Mouse (Mus musculus) forebrain, embryonic 14.5 days (tissue): ENCODE measurements around the gene Lpar3. TPM values are rescaled to one million over a fixed set of nuclear protein-coding genes. Genes with fewer than 3 reads are reported as not detected.

ENCODE experiments used
- ATAC-seq: fragments of 200-750 bp; cut with Nextera tagmentation; 2 replicates; pipeline ENCODE4 v1.8.0; 2017; ENCODE audit warnings: mild to moderate bottlenecking, moderate library complexity
- DNase-seq: peaks from one replicate; pipeline ENCODE4 v3.0.0-alpha.2; 2015; ENCODE audit warnings: low spot score
- H3K27ac ChIP-seq: fragments of 300-500 bp; sonication (generic); 2 replicates; pipeline ENCODE4 v1.5.1; 2014; ENCODE audit warnings: low read depth, mild to moderate bottlenecking, control low read depth, low read length, moderate library complexity
- H3K27me3 ChIP-seq: fragments of 300-500 bp; sonication (generic); replicated peaks from 2 replicates; pipeline ENCODE4 v1.6.1; 2014; ENCODE audit warnings: low read length, control low read depth, mixed read lengths; ENCODE audit not compliant: control insufficient read depth, insufficient read depth
- H3K36me3 ChIP-seq: fragments of 300-500 bp; sonication (generic); 2 replicates; pipeline ENCODE4 v1.6.1; 2014; ENCODE audit warnings: low read length, control low read depth; ENCODE audit not compliant: control insufficient read depth, insufficient read depth
- H3K4me1 ChIP-seq: fragments of 300-500 bp; sonication (generic); 2 replicates; pipeline ENCODE4 v1.6.1; 2014; ENCODE audit warnings: antibody characterized with exemption, low read length, control low read depth; ENCODE audit not compliant: control insufficient read depth, insufficient read depth
- H3K4me2 ChIP-seq: fragments of 300-500 bp; sonication (generic); 2 replicates; pipeline ENCODE4 v1.6.1; 2014; ENCODE audit warnings: mild to moderate bottlenecking, control low read depth, low read length
- H3K4me3 ChIP-seq: fragments of 300-500 bp; sonication (generic); 2 replicates; pipeline ENCODE4 v1.5.1; 2014; ENCODE audit warnings: low read depth, low read length, control low read depth
- H3K9ac ChIP-seq: fragments of 300-500 bp; sonication (generic); 2 replicates; pipeline ENCODE4 v1.6.1; 2014; ENCODE audit warnings: mild to moderate bottlenecking, low read length, control low read depth, moderate library complexity
- H3K9me3 ChIP-seq: fragments of 300-500 bp; sonication (generic); replicated peaks from 2 replicates; pipeline ENCODE4 v1.6.1; 2016; ENCODE audit warnings: low read length, control low read depth, mixed read lengths; ENCODE audit not compliant: control insufficient read depth
- WGBS: fragments of 180-500 bp; shearing (Covaris S2); extraction: QIAGEN DNeasy Blood & Tissue Kit; methylation state at CpG from one replicate; pipeline ENCODE4 v1.1.7; 2014; 5-methylcytosine and 5-hydroxymethylcytosine counted together
- polyA plus RNA-seq: library from polyadenylated mRNA; unstranded; fragments of >200 nt; fragmentation: Nextera tagmentation; extraction: Ambion mirVana; gene quantifications from 2 replicates; pipeline ENCODE4 v1.2.1, GENCODE M21; 2014

The Lpar3 gene
- polyA plus RNA-seq, 1 experiment from 2014 or later = 0.13 TPM

- Histone ChIP-seq H3K9me3 (no peaks in the 10 kb centered on the region), H3K9ac (no peak overlapping the region), H3K27me3 (no peaks in the 10 kb centered on the region), H3K4me2 (no peak overlapping the region), H3K27ac (no peak overlapping the region), H3K36me3 (no peaks in the 10 kb centered on the region), H3K4me3 (no peak overlapping the region), H3K4me1 (no peaks in the 10 kb centered on the region)
- 81% methylated on average over 10 of the region's 10 CpGs for WGBS
- DNase-seq = no peak
- ATAC-seq = no peak
These were observed 34.7 kb upstream of the Lpar3 start for GRCm38 (mm10) chr3:146186033-146186432.

- ATAC-seq (no peak), DNase-seq (no peak)
- Histone ChIP-seq H3K9ac (no peak overlapping the region), H3K4me3 (no peak overlapping the region), H3K9me3 (no peaks in the 10 kb centered on the region), H3K4me1 (no peaks in the 10 kb centered on the region), H3K27me3 (no peaks in the 10 kb centered on the region), H3K27ac (no peak overlapping the region), H3K36me3 (no peaks in the 10 kb centered on the region), H3K4me2 (no peak overlapping the region)
- WGBS = 66% methylated on average over 10 of the region's 10 CpGs
These were observed 30.8 kb upstream of the Lpar3 start for GRCm38 (mm10) chr3:146189933-146190332.

- Histone ChIP-seq H3K27me3 (no peaks in the 10 kb centered on the region), H3K27ac (no peak overlapping the region), H3K4me1 (no peaks in the 10 kb centered on the region), H3K9me3 (no peaks in the 10 kb centered on the region), H3K9ac (no peak overlapping the region), H3K36me3 (no peaks in the 10 kb centered on the region), H3K4me3 (no peak overlapping the region), H3K4me2 (no peak overlapping the region)
- no peak for DNase-seq
- no peak for ATAC-seq
- 96% methylated on average over 1 of the region's 1 CpGs for WGBS
These were observed 28.3 kb upstream of the Lpar3 start for GRCm38 (mm10) chr3:146192507-146192906.

DNA sequence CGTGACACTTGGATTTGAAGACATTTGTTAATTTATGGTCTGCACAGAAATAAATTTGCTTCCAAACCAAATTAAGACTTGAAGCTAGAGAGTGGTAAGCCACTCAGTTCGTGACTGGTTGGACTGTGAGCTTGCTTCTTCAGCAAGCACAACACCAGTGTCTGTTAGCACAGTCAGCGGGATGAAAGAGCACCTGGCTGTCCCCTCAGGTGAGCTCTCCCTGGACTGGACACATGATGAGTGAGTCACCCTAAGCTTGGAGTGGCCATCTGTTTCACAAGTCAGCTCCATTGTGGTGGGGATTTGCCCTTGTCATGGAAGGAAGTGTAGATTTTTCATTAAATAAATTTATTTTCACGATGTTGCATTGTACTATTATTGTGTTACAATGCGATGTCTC lies 25.6 kb upstream of the Lpar3 start:
- no peak for DNase-seq
- no peaks in the 10 kb centered on the region for H3K27me3 ChIP-seq

GRCm38 (mm10) chr3:146196301-146196700 lies 24.5 kb upstream of the Lpar3 start:
- Histone ChIP-seq H3K27me3 (no peaks in the 10 kb centered on the region), H3K4me2 (no peak overlapping the region), H3K9me3 (no peaks in the 10 kb centered on the region), H3K36me3 (no peaks in the 10 kb centered on the region), H3K4me3 (no peak overlapping the region), H3K9ac (no peak overlapping the region), H3K4me1 (no peaks in the 10 kb centered on the region), H3K27ac (no peak overlapping the region)
- 54% methylated on average over 6 of the region's 6 CpGs for WGBS
- ATAC-seq (no peak), DNase-seq (peak; percentile 47)

More for the DNA sequence above, 25.6 kb upstream of the Lpar3 start:
- ATAC-seq = no peak
- no peaks in the 10 kb centered on the region for H3K9me3 ChIP-seq
- H3K9ac ChIP-seq = no peak overlapping the region
- no peaks in the 10 kb centered on the region for H3K36me3 ChIP-seq
- 91% methylated on average over 5 of the region's 5 CpGs for WGBS
- H3K4me1 ChIP-seq = no peaks in the 10 kb centered on the region
- H3K27ac ChIP-seq = no peak overlapping the region
- no peak overlapping the region for H3K4me2 ChIP-seq
- no peak overlapping the region for H3K4me3 ChIP-seq

DNA sequence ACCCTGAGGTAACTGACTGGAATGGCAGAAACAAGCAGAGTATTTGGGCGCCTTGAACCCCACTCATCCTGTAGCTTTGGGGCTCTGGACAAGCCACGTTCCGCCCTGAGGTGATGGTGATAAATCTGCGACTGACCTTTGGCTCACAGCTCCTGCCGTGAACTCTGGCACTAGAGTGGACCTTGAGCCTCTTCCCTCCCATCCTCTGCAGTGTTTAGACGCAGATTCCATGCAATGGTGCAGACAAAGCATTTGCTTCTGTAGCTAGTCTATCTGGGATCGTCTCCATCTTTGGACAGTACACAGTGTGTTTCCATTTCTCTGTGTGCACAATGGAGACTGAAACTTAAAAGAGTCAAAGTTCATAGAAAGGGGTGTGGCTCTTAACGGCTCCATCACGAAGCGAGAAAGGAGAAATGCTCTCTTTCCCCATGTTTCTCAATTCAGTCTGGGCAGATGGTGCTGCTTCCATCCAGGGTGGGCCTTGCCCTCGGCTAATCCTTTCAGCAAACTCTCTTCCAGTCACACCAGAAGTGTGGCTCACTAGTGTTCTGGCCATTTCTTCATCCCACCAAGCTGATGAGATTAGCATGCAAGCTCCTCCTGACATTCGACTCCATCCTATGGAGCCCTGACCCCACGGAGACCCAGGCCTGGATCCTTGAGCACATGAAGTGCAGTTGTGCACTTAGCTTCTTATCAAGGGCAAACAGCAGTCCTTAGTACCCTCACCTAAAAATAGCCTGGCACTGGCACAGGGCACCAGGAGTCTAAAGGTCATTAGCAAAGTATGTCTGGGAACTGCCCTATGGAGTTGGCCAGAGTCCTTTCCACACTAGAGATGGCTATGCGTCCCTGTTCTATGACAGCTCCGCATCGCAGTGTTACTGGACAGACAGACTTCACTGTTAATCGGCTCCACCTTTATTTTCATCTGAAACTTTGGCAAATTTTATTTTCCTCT lies 23.7 kb upstream of the Lpar3 start:
- Histone ChIP-seq H3K4me3 (no peak overlapping the region), H3K4me2 (no peak overlapping the region), H3K9me3 (no peaks in the 10 kb centered on the region), H3K27ac (no peak overlapping the region; the same call in 1 of the 2 replicates), H3K9ac (no peak overlapping the region), H3K36me3 (no peaks in the 10 kb centered on the region), H3K4me1 (no peaks in the 10 kb centered on the region), H3K27me3 (no peaks in the 10 kb centered on the region)
- DNase-seq (no peak), ATAC-seq (no peak)
- WGBS = 91% methylated on average over 17 of the region's 17 CpGs

DNA sequence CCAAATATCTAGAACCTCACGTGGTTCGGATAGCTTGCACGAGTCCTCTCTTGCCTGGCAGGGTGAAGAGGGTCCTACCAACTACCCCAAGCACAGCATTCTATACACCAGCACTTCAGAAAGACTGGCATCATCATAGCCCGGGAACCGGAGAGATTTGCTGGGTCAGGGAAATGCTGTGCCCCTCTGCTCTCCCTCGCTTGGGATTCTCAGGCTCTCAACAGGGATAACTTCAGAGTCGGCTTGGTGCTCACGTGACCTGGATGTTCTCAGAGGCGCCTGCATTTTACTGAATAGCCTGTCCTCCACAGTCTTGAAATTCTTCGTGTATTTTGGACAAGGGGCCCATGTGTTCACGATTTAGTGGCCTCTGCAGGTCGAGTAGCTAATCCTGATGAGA lies 23.0 kb upstream of the Lpar3 start:
- 89% methylated on average over 12 of the region's 12 CpGs for WGBS
- ATAC-seq = no peak
- DNase-seq = no peak

GRCm38 (mm10) chr3:146198803-146199481 lies 21.8 kb upstream of the Lpar3 start:
- ATAC-seq (no peak), DNase-seq (no peak)
- Histone ChIP-seq H3K4me2 (no peak overlapping the region), H3K27me3 (no peaks in the 10 kb centered on the region), H3K36me3 (no peaks in the 10 kb centered on the region), H3K27ac (no peak overlapping the region), H3K9me3 (no peaks in the 10 kb centered on the region), H3K4me3 (no peak overlapping the region), H3K9ac (no peak overlapping the region), H3K4me1 (no peaks in the 10 kb centered on the region)
- 81% methylated on average over 11 of the region's 11 CpGs for WGBS

More for the DNA sequence above, 23.0 kb upstream of the Lpar3 start:
- H3K4me1 ChIP-seq = no peaks in the 10 kb centered on the region
- no peak overlapping the region for H3K9ac ChIP-seq
- H3K27me3 ChIP-seq = no peaks in the 10 kb centered on the region
- no peak overlapping the region for H3K4me3 ChIP-seq
- no peaks in the 10 kb centered on the region for H3K9me3 ChIP-seq
- no peak overlapping the region for H3K27ac ChIP-seq
- no peaks in the 10 kb centered on the region for H3K36me3 ChIP-seq
- H3K4me2 ChIP-seq = no peak overlapping the region

GRCm38 (mm10) chr3:146199486-146199885 lies 21.3 kb upstream of the Lpar3 start:
- Histone ChIP-seq H3K9ac (no peak overlapping the region), H3K27me3 (no peaks in the 10 kb centered on the region), H3K9me3 (no peaks in the 10 kb centered on the region), H3K4me2 (no peak overlapping the region), H3K4me1 (no peaks in the 10 kb centered on the region), H3K27ac (no peak overlapping the region), H3K4me3 (no peak overlapping the region), H3K36me3 (no peaks in the 10 kb centered on the region)
- ATAC-seq (no peak), DNase-seq (no peak)
- WGBS = 87% methylated on average over 3 of the region's 3 CpGs
